Mouse (Mus musculus): ENCODE data around the gene Plxnb2.

The Plxnb2 gene

DNA sequence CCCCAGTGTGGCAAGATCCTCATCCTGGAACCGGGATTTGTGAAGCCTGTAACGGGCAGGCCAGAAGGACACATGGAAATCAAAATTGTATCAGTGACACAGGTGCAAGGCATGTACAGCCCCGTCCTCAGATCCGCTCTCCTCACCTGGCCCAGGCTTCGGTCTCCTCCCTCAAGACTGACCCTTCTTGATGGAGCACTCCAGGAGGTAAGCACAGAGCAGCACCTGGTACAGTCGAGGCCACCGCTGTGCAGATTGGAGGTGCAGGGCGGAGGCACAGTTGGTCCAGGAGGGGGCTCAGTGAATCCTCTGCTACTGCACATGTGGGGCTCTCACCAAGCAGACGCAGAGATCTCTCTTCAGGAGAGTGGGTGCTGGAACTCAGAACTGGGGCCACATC lies 55.2 kb downstream of the Plxnb2 start:
- DNase-seq = no peak

DNA sequence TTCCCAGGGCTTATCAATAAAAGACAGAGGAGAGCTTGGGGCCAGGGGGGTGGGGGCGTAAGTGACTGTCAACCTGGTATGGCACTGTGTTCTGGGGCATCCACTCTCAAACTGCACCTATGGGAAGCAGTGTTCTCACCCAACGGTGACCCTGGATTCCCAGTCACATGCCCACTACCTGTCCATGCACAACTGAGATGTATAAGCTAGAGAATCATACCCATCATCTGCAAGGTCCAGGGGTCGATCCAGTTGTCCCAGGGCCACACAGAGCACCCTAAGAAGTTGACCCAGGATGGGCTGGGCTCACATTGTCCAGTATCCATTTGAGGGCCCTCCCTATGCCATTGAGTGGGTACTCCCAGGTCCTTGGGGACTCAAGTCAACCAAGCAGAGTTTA lies 56.3 kb downstream of the Plxnb2 start:
- DNase-seq = no peak

DNA sequence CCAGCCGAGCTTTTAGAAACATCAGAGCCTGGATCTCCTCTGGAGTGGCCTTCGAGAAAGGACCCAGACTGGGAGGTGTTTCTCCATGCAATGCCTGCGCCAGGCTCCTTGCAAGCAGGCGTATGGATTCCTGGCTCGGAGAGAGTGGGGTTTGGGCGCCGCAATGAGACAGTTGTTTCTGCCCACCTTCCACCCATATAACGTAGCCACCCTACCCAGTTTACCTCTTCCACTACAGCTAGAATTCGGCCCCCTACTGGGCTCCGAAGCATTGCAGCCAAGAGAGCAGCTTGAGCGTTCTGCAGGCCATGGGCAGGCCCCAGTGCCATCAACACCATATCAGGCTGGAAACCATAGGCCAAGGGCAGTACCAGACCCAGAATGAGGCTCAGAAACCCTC lies 57.0 kb downstream of the Plxnb2 start:
- DNase-seq = no peak

DNA sequence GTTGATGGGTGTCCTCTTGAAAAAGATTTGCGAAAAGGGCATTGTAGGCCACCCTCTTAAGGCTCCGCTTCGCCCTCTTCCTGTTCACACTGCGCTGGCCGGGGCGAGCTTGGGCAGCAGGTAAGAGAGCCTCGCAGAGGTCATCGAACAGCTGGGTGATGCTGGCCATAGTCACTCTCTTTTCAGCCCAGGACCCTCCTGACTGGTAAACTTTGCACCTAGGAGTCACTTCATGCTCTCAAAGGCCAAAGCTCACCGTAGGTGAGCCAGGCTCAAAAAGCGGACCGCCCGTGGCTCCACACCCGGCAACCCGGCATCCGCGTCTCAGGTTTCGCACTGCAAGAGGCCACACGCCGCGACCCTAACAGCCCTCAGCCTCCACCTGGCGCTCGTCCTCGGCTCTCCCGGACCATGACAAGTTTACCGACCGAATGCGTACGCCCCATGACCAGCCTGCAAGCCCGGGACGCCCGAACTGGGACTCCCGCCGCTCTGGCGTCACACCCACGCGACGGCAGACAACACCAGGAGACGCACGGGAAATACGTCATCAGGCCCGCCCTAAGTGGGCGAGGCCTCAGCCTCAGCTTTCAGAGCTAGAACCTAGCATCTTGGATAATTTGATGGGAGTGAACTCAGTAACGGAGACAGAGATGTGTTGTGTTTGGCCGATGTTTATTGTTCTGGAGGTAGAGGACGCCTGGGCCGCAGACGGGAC lies 57.8 kb downstream of the Plxnb2 start, which contains the start of gene Tubgcp6:
Tubgcp6 (minus strand) TSS at position 464 of the 718 bp plus-strand sequence.
- DNase-seq = peak; percentile 92 to 96

DNA sequence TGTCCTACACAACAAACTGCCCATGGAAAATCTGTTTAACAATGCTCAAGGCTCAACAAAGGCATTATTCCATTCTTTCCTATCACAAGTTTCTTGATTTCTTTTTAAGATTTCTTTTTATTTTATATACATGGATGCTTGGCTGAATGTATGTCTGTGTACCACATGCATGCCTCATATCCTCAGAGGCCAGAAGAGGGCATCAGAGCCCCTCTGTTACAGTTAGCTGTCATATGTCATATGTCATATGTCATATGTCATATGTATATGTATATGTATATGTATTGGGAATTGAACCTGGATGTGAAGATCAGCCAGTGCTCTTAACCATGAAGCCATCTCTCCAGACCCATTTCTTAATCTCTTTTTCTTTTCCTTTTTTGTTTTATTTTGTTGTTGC lies 62.6 kb downstream of the Plxnb2 start:
- no peak for DNase-seq

DNA sequence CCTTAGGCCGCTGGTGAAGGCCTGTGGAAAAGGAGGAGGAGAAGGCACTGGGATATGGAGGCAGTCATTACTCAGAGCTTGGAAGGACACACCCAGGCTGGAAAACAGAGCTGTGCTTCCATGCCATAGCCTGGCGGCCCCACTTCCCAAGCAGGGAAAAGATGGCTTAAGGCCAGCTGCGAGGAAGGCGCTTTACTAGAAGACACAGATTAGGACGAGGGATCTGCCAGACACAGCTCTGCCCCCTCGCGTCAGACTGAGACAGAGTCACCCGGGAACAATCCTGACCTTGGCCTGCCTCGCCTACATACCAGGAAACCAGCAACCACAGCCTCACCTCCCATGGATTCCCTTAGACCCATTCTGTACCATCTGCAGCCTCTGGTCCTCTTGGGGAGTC lies 70.4 kb downstream of the Plxnb2 start:
- no peak for DNase-seq

DNA sequence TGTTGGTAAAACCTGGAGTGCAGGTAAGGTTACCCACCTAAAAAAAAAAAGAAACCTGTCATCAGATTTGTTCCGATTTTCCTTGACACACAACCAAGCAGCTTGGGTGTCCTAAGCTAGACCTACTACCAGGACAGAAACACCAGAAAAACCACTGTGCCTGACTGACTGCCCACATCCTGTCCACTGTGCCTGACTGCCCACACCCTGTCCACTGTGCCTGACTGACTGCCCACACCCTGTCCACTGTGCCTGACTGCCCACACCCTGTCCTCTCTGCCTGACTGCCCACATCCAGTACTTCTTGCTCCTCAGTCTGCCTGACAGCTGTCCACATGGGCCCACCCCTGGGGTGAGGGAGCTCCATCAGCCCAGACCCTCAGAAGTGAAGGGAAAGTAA lies 73.6 kb downstream of the Plxnb2 start:
- DNase-seq = no peak

DNA sequence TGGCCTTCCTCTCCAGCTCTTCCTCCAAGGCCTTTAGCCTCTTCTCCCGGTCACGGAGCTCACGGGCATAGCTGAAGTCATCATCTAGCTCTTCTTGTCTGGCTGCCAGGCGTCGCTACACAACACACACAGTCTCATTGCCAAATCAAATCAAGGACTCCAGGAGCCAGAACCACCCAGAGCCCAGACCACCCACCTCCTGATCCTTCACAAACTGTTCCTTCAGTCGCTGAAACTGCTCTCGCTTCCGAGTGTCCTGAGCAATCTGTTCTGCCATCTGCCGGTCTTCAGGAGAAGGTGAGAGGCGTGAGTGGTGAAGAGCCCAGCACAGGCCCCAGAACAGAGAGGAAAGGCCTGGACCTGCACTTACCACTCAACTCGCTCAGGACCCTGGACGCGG lies 74.5 kb downstream of the Plxnb2 start:
- no peak for DNase-seq
